ENCODE assay signal across 15 mouse cellular contexts in genomic region chr8:88309274-88309873, GRCm38 (mm10). TPM values are rescaled to one million over a fixed set of nuclear protein-coding genes. Genes with fewer than 3 reads are reported as not detected.
A peak's percentile ranks its signal among the peaks of the same experiment; 100 is the strongest.
DNase-seq lines count a peak whose midpoint lies in the region; ATAC-seq and TF ChIP-seq lines count a peak whose summit lies in the region.
"Had no signal": no experiment of that assay in that cellular context is flagged by ENCODE, and none has a peak within 500 bp of the region (broad histone marks: within the 10 kb centered on the region; RNA-seq: fewer than 3 reads in every experiment).

No protein-coding gene starts in this region.

- no peak overlapping the region for H3K27ac ChIP-seq in liver, embryonic 13.5 days
- H3K27ac ChIP-seq in liver, embryonic 11.5 days (ENCODE audit: low read depth, low read length) = no peak overlapping the region
- no peak overlapping the region for H3K27ac ChIP-seq in MEL (ENCODE audit: control insufficient read depth, low read depth, low read length)
- H3K27ac ChIP-seq: hindbrain, embryonic 13.5 days; neural tube, embryonic 15.5 days had no signal

- H3ac ChIP-seq in myocyte (ENCODE audit: control insufficient read depth, insufficient read length) = no peak overlapping the region

- TF ChIP-seq CTCF in MEL (IDR thresholded peaks at IDR 0.05 in 2 of 3, conservative IDR thresholded peaks at IDR 0.05 in 1 of 3; ENCODE audit: control insufficient read depth in 1 of 3, insufficient read depth in 1 of 3, low read depth in 2 of 3, low read length in 3 of 3, poor library complexity in 1 of 3, severe bottlenecking in 1 of 3) = no peak

- 64% methylated on average over 10 of the region's 10 CpGs for WGBS in liver, embryonic 13.5 days (ENCODE audit: insufficient replicate concordance)
- WGBS in liver, embryonic 11.5 days = 67% methylated on average over 10 of the region's 10 CpGs

- peaks cover 85% of the 10 kb centered on the region for H3K36me3 ChIP-seq in liver, embryonic 13.5 days
- peaks cover 20% of the 10 kb centered on the region; the same call in 1 of the 2 replicates for H3K36me3 ChIP-seq in liver, embryonic 11.5 days (ENCODE audit: control insufficient read depth, insufficient read depth, low read length)
- peaks cover 8% of the 10 kb centered on the region in 2 experiments for H3K36me3 ChIP-seq in MEL (ENCODE audit: control insufficient read depth in 1 of 2, insufficient read depth in 2 of 2, low read length in 2 of 2)
- H3K36me3 ChIP-seq in myocyte (ENCODE audit: control insufficient read depth, insufficient read depth) = peaks cover 43% of the 10 kb centered on the region
- H3K36me3 ChIP-seq: hindbrain, embryonic 13.5 days; neural tube, embryonic 15.5 days had no signal

- 0 out of 2 replicates have a peak, but pooled peaks have one; percentile 14 for ATAC-seq in liver, embryonic 13.5 days (ENCODE audit: low read depth)
- ATAC-seq in liver, embryonic 11.5 days (replicated peaks; ENCODE audit: low FRiP score) = no peak
- ATAC-seq: forebrain, postnatal 0 days had no signal

- no peak overlapping the region for H3K9ac ChIP-seq in liver, embryonic 13.5 days
- H3K9ac ChIP-seq in liver, embryonic 11.5 days (ENCODE audit: low read depth, low read length) = no peak overlapping the region
- H3K9ac ChIP-seq in MEL (ENCODE audit: control insufficient read depth, low read depth, low read length, poor library complexity, severe bottlenecking) = no peak overlapping the region
- H3K9ac ChIP-seq: forebrain, postnatal 0 days; hindbrain, embryonic 13.5 days; neural tube, embryonic 15.5 days had no signal

- no peaks in the 10 kb centered on the region for H3K27me3 ChIP-seq in liver, embryonic 13.5 days
- H3K27me3 ChIP-seq in liver, embryonic 11.5 days (replicated peaks; ENCODE audit: control insufficient read depth, insufficient read depth, low read length) = no peaks in the 10 kb centered on the region
- H3K27me3 ChIP-seq in MEL (ENCODE audit: control insufficient read depth in 1 of 2, insufficient read depth in 2 of 2, low read length in 2 of 2) = no peaks in the 10 kb centered on the region
- H3K27me3 ChIP-seq in myocyte (ENCODE audit: control insufficient read depth, insufficient read depth, insufficient read length) = no peaks in the 10 kb centered on the region
- H3K27me3 ChIP-seq: hindbrain, embryonic 13.5 days; neural tube, embryonic 15.5 days had no signal

- H3K4me3 ChIP-seq in liver, embryonic 13.5 days (replicated peaks) = no peak overlapping the region
- H3K4me3 ChIP-seq in liver, embryonic 11.5 days (ENCODE audit: low read depth, low read length) = no peak overlapping the region
- no peak overlapping the region for H3K4me3 ChIP-seq in MEL (ENCODE audit: control insufficient read depth in 1 of 2, insufficient read depth in 1 of 2, low read depth in 2 of 2, low read length in 2 of 2)
- H3K4me3 ChIP-seq in myocyte = no peak overlapping the region
- H3K4me3 ChIP-seq: hindbrain, embryonic 13.5 days; neural tube, embryonic 15.5 days had no signal

- H3K9me3 ChIP-seq in liver, embryonic 13.5 days (replicated peaks) = no peaks in the 10 kb centered on the region
- H3K9me3 ChIP-seq in liver, embryonic 11.5 days (ENCODE audit: control insufficient read depth, low read length) = no peaks in the 10 kb centered on the region
- no peaks in the 10 kb centered on the region for H3K9me3 ChIP-seq in MEL (replicated peaks; ENCODE audit: insufficient read depth, low read length)
- H3K9me3 ChIP-seq: hindbrain, embryonic 13.5 days; neural tube, embryonic 15.5 days had no signal

- TF ChIP-seq POLR2A in MEL (IDR thresholded peaks at IDR 0.05; ENCODE audit: control insufficient read depth in 1 of 2, insufficient read depth in 1 of 2, low read depth in 1 of 2, low read length in 2 of 2, poor library complexity in 1 of 2) = no peak
- no peak for TF ChIP-seq POLR2A in myocyte (IDR thresholded peaks at IDR 0.05; ENCODE audit: insufficient read length, low read depth)

- H3K4me2 ChIP-seq in liver, embryonic 13.5 days = no peak overlapping the region
- no peak overlapping the region for H3K4me2 ChIP-seq in liver, embryonic 11.5 days
- no peak overlapping the region for H3K4me2 ChIP-seq in myocyte (ENCODE audit: low read depth)
- H3K4me2 ChIP-seq: hindbrain, embryonic 13.5 days; neural tube, embryonic 15.5 days had no signal

- DNase-seq in liver, embryonic 13.5 days = no peak
- DNase-seq in liver, embryonic 11.5 days (ENCODE audit: low spot score) = no peak
- DNase-seq in A20 (ENCODE audit: low read depth, low spot score) = peak; percentile 37
- DNase-seq in MEL (ENCODE audit: low read depth, low spot score) = no peak
- no peak for DNase-seq in cerebellum, postnatal 36 days
- no peak for DNase-seq in right cerebral cortex, postnatal 4 days
- DNase-seq: cerebellum, postnatal 25 days; forebrain, postnatal 0 days; kidney, adult 11 months; kidney, postnatal 14 days; left cerebral cortex, postnatal 4 days; retina, postnatal 1 day had no signal

- no peak for TF ChIP-seq RAD21 in MEL (IDR thresholded peaks at IDR 0.05; ENCODE audit: low read depth, low read length)

- TF ChIP-seq EP300 in MEL (IDR thresholded peaks at IDR 0.05; ENCODE audit: low read depth in 1 of 2, low read length in 2 of 2) = no peak

- peaks cover 9% of the 10 kb centered on the region for H3K79me2 ChIP-seq in MEL (ENCODE audit: control insufficient read depth, insufficient read depth, low read length, poor library complexity)
- H3K79me2 ChIP-seq in myocyte (ENCODE audit: control insufficient read depth, insufficient read depth) = peaks cover 4% of the 10 kb centered on the region

- peaks cover 18% of the 10 kb centered on the region for H3K4me1 ChIP-seq in liver, embryonic 13.5 days (replicated peaks)
- no peaks in the 10 kb centered on the region; the same call in 1 of the 2 replicates for H3K4me1 ChIP-seq in liver, embryonic 11.5 days (replicated peaks; ENCODE audit: control insufficient read depth, insufficient read depth, low read length)
- H3K4me1 ChIP-seq in MEL (ENCODE audit: control insufficient read depth in 1 of 2, insufficient read depth in 2 of 2, low read length in 2 of 2) = peaks cover 0 to 4% of the 10 kb centered on the region in 2 experiments; a peak in 1 of 4 replicates
- H3K4me1 ChIP-seq: hindbrain, embryonic 13.5 days; neural tube, embryonic 15.5 days had no signal

TF ChIP-seq in MEL, 35 proteins besides CTCF, POLR2A, EP300 and RAD21:
- TF ChIP-seq MAX (IDR thresholded peaks at IDR 0.05; ENCODE audit: low read length) (no peak), USF1 (IDR thresholded peaks at IDR 0.05; ENCODE audit: low read depth, low read length) (0 out of 2 replicates have a peak, but pooled peaks have one; percentile 22)

TF ChIP-seq in myocyte, 11 proteins besides CTCF, POLR2A, EP300 and RAD21:
- TF ChIP-seq MYOG (IDR thresholded peaks at IDR 0.05; ENCODE audit: control insufficient read depth in 1 of 3, insufficient read depth in 1 of 3, insufficient read length in 2 of 3, low read depth in 2 of 3) (no peak), MAX (IDR thresholded peaks at IDR 0.05; ENCODE audit: low read depth) (no peak), SRF (IDR thresholded peaks at IDR 0.05; ENCODE audit: control insufficient read depth, insufficient read length, low read depth) (no peak), POLR2AphosphoS2 (IDR thresholded peaks at IDR 0.05; ENCODE audit: insufficient read length, low read depth) (peak; percentile 19), TCF3 (IDR thresholded peaks at IDR 0.05; ENCODE audit: insufficient read length, low read depth) (no peak), REST (IDR thresholded peaks at IDR 0.05; ENCODE audit: insufficient read depth, insufficient read length) (no peak)

RNA-seq across cellular contexts. Expression of gene Adcy7, which starts 37.2 kb away (rescaled TPM):
- 26.1 and 27.0 TPM in 2 replicates for polyA plus RNA-seq in liver, embryonic 13.5 days (2015; fragmentation: Nextera tagmentation; extraction: Ambion mirVana)
- 46.6 and 49.7 TPM in 2 replicates for polyA plus RNA-seq in liver, embryonic 11.5 days (2014; fragmentation: Nextera tagmentation; extraction: Ambion mirVana)
- 62.9 and 89.9 TPM in 2 replicates for total RNA-seq in MEL (2012; rRNA removed)
- polyA plus RNA-seq in MEL (2012; ENCODE audit: insufficient read depth in 1 of 2, insufficient read length in 2 of 2, low read depth in 1 of 2, low replicate concordance in 2 of 2, missing spikeins in 1 of 2) (10 to 100 TPM in 1 of 2 experiments, not detected in 1; 83.7 TPM), myocyte (2012; fragmentation: generic; extraction: Trizol) (72.3 TPM)

RNA-seq across cellular contexts. Expression of gene Brd7, which starts 52.6 kb away (rescaled TPM):
- polyA plus RNA-seq in liver, embryonic 13.5 days (2015; fragmentation: Nextera tagmentation; extraction: Ambion mirVana) = 46.1 and 49.3 TPM in 2 replicates
- polyA plus RNA-seq in liver, embryonic 11.5 days (2014; fragmentation: Nextera tagmentation; extraction: Ambion mirVana) = 77.7 and 82.7 TPM in 2 replicates
- 67.7 and 89.0 TPM in 2 replicates for total RNA-seq in MEL (2012; rRNA removed)
- 100 to 1,000 TPM in 1 of 2 experiments, 10 to 100 TPM in 1; 40.0 to 192 TPM for polyA plus RNA-seq in MEL (2012; ENCODE audit: insufficient read depth in 1 of 2, insufficient read length in 2 of 2, low read depth in 1 of 2, low replicate concordance in 2 of 2, missing spikeins in 1 of 2)
- 52.7 TPM for polyA plus RNA-seq in myocyte (2012; fragmentation: generic; extraction: Trizol)
